Mouse (Mus musculus): ENCODE data around the gene Cnih2.
A peak's percentile ranks its signal among the peaks of the same experiment; 100 is the strongest.

Gene Cnih2

GRCm38 (mm10) chr19:5068570-5069234 lies 29.6 kb downstream of the Cnih2 start:
- no peak for DNase-seq (ENCODE audit: inconsistent age in 2 of 2, low spot score in 1 of 2)

GRCm38 (mm10) chr19:5067867-5068569 lies 30.3 kb downstream of the Cnih2 start, which contains the start of gene Cd248:
TSS of gene Cd248 (plus strand) at chr19:5068078.
- DNase-seq (ENCODE audit: inconsistent age in 2 of 2, low spot score in 1 of 2) = peak in 1 of 2 experiments; percentile 65

- DNase-seq (ENCODE audit: inconsistent age in 2 of 2, low spot score in 1 of 2) = peak in 1 of 2 experiments; percentile 38
Observed at GRCm38 (mm10) chr19:5067040-5067799, 31.1 kb downstream of the Cnih2 start.

DNA sequence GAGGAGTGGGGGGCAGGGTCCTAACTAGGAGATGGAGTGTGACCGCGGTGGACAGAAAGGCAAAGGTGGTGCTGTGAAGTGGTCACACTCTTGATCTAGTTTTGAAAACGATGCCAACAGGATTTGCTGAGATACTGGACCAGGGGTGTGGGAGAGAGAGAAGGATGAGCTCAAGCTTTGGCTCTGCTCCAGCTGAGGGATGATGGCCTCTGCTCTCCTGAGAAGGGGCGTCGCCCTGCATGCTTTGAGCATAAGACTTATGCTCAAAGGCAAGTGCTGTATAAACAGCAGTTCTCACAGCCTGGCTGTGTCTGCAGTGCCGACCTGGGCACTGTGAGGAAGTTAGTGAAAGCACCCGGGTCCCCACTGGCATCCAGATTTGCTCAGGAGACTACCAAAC lies 33.2 kb downstream of the Cnih2 start:
- DNase-seq (ENCODE audit: inconsistent age in 2 of 2, low spot score in 1 of 2) = no peak

DNA sequence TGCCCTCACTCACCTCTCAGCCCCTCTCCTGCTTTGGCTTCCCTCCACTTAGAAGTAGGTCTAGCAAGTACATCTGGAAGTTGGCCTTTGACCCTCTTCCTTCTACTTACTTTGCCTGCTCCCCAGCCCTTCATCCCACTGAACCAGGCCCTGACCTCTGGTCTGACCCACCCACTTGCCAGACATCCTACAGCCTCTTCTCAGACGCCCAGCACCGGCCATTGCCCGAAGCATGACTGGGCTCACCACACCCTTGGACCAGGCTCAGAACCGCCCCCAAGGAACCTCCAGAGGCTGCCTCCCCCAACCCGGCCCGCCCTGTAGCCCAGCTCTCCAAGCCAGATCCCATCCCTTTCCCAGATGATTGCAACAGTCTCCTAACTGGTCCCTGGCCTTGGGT lies 35.9 kb downstream of the Cnih2 start:
- DNase-seq (ENCODE audit: inconsistent age in 2 of 2, low spot score in 1 of 2) = no peak

- no peak for DNase-seq (ENCODE audit: inconsistent age in 2 of 2, low spot score in 1 of 2)
Observed at GRCm38 (mm10) chr19:5062041-5062440, 36.3 kb downstream of the Cnih2 start.

DNA sequence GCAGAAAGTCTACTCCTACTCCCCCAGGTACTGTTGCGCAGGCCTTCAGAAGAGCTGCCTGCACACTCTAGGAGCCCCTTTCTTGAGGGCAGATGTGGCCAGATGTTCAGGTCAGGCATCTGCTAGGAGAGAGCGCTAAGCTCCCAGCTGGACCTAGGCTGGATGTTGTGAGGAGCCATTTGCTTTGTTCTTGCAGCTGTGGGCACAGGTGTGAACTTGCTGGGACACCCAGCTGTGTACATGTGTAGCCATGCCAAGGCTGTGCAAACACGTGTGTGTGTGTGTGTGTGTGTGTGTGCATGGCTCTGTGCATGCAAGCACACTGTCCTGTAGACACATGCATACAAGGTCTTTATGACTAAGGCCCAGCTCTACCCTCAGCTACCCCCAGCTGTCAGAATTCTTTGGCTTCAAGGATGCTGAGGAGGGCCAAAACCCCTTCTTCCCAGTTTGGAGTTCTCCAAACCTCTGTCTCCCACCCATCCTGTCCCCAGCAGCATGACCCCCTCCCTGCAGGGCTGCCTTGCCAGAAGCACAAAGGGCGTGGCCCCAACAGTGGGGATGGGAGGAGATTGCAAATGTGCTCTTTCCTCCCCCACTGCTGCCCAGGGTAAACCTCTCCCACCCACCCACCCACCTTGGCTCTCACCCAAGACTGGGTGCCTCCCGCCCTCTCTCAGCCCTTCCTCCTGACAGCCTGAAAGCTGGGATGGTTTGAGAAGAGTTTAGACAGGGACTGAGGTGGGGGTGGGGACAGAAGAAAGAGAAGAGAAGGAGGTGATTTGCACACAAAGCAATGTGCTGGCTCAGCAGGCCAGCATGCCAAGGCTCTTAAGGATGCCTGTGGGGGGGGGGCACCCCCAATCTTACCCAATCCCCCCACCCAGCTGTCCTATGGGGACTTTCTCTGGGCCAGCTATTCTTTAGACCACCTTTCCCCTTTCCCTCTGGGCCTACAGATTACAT lies 37.7 kb downstream of the Cnih2 start:
- DNase-seq (ENCODE audit: inconsistent age in 2 of 2, low spot score in 1 of 2) = no peak

DNA sequence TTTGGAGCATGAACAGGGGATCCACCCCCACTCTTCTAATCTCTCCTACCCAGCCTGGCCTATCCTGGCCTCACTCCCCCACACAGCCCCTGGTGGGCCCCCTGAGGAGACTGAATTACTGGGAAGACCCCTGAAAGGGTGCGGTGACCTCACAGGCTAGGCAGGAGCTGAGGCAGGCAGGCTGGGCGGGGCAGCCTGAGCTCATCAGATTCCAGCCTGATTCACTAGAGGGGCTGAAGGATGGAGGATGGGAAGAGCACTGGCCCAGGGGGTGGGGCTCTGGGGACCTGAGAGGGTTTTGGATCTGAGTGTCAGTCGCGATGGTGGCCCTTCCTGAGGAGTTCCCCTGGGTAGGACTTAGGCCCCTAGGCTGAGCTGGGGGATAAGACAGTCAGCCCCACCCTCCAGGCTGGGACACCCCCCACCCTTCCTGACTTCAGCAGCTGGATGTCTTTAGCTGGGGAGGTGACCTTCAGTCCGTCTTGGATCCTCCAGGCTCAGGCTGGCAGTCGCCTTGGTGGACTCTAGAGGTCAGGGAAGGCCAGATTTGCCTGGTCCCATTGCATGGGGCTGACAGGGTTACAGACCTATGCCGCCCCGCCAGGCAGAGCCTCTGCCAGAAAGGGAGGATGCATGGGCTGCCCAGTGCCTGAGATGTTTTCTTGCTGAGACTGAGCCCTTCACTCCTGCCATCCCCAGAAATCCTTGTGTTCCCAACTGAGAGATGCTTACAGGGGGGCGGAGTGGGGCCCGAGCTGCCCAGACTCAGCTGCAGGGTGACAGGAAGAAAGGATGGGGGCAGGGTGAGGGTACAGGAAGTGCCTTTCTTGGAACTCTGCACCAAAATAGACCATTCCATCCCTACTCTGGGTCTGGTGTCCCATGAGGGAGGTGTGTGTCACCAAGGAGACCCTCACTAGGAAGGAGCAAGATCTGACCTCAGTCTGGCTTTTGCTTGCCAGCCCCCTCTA lies 39.2 kb downstream of the Cnih2 start:
- DNase-seq (ENCODE audit: inconsistent age in 2 of 2, low spot score in 1 of 2) = no peak

DNA sequence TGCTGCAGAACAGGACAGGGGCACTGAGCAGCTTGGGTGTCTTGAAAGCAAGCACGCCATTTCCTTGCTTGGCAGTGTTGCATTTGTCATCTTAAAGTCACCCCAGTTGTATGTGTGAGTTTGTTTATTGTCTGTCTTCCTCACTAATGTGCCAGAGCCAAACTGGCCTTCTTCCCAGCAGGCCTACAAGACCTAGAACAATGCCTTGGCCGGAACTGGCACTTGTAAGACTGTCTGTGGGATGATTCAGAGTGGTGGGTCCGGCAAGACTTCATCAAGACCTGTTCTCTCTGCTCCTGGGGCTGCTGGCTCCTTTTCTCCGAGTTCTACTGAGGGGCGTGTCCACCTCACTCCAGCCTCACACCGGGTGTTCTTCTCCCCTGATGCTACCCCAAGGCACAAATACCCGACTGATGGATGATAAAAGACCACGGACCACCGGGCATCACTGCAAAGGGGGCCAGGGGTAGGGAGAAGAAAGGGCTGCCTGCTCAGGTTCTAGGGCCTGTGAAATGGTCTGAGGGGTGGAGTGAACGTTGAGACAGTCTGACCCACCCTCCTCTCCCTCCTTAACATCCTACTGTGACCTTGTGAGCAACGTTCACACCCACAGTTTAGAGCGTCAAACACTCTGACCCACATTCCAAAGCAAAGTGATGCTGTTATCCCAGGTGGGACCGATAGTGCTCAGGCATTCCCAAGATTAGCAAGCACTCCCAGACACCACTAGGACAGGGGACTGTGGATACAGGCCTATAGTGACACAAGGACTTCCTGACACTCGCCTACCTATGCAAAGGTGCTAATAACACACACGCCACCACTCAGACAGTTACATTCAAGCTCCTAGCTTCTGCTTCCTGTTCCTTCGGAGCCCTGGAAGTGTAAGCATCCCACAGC lies 40.2 kb downstream of the Cnih2 start:
- no peak for DNase-seq (ENCODE audit: inconsistent age in 2 of 2, low spot score in 1 of 2)

- DNase-seq (ENCODE audit: inconsistent age in 2 of 2, low spot score in 1 of 2) = peak in 1 of 2 experiments; percentile 61
Observed at GRCm38 (mm10) chr19:5056251-5056650, 42.1 kb downstream of the Cnih2 start.

DNA sequence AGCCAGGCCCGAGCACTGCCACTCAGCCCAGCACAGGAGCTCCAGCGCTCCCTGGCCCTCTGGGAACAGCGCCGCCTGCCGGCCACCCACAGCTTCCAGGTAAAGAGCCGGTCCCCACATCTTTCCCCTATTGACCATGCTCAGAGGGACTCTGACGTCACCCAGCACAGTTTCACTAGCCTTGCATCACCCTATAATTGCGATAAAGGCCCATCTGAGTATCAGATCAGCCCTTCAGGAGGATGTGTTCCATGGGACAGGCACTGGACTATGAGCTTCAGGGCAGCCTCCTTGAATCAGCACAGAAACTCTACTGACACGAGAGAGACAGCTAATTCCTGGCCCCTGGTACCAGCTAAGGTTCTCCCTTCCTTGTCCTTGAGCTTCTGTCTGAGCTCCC lies 44.4 kb downstream of the Cnih2 start:
- DNase-seq (ENCODE audit: inconsistent age in 2 of 2, low spot score in 1 of 2) = peak; percentile 57 to 82

DNA sequence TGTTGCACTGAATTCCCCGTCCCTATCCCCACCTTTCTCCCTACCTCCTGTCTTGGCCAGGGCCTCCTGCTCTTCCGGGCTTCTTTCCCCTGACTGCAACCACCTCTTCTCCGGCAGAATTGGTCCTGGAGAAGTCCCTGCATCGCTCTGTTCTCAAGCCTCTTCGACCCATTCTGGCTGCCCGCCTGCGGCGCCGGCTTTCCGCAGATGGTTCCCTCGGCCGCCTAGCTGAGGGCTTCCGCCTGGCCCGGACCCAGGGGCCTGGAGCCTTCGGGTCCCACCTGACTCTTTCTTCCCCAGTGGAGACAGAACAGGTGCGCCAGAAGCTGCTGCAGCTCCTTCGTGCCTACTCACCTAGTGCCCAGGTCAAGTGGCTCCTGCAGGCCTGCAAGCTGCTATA lies 45.5 kb downstream of the Cnih2 start:
- DNase-seq (ENCODE audit: inconsistent age in 2 of 2, low spot score in 1 of 2) = no peak

- no peak for DNase-seq (ENCODE audit: inconsistent age in 2 of 2, low spot score in 1 of 2)
Observed at GRCm38 (mm10) chr19:5052166-5052822, 46.0 kb downstream of the Cnih2 start.

DNA sequence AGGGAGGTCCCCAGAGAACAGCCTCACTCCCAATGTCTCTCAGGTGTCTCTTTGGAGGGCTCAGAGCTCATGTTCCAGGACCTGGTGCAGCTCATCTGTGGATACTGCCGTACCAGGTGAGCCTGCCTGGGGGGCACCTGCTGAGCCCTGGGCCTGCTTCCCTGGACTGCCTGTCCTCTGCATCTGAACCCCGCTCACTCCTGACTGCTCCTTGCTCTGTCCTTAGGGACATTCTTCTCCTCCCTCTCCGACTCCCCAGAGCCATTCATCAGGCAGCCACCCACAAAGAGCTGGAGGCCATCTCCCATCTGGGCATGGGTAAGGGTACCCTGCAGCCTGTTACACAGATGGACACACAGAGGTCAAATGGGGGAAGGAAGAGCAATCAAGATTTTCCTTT lies 46.8 kb downstream of the Cnih2 start:
- DNase-seq (ENCODE audit: inconsistent age in 2 of 2, low spot score in 1 of 2) = peak in 1 of 2 experiments; percentile 33

- peak in 1 of 2 experiments; percentile 48 for DNase-seq (ENCODE audit: inconsistent age in 2 of 2, low spot score in 1 of 2)
Observed at GRCm38 (mm10) chr19:5051031-5051430, 47.3 kb downstream of the Cnih2 start.

DNA sequence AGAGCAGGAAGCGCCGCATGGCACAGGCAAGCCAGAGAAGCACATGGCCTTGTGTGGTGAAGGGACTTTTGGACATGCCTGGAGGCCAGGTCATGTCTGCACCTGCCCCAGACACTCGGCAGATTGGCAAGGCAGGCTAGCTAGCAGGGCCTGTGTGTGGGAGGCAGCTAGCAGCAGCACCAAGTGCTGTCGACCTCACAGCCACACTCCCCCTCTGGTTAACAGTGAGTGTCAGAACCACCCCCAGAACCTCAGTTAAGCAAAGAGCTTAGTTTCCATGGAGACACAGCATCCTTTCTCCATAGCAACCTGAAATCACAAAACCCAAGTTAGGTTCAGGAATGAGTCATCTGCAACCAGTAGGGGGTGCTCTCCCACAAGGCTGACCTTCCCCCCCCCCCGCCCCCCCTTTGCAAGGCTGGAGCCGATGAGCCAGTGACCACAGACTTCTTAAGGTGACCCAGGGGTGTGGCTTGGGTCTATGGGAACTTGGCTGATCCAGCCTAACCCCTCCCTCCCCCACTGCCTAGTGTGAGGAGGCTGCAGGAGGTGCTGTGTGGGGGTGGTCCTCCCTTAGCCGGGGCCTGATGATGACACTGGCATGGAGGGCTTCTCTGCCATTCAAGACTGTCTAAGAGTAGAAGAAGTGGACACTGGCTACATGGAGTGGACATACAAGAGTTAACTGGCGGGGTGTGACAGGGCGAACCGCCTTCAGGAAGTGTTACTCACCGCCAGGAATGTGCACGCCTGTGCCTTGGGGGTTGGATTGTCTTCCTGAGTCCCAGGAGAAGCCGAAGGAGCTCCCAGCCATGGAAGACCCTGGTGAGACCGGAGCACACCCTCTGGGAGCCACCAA lies 48.0 kb downstream of the Cnih2 start, which contains the start of gene Rin1:
Gene Rin1 (plus strand): TSS at position 435 of the 859 bp plus-strand sequence.
- DNase-seq (ENCODE audit: inconsistent age in 2 of 2, low spot score in 1 of 2) = peak; percentile 82 to 92

DNA sequence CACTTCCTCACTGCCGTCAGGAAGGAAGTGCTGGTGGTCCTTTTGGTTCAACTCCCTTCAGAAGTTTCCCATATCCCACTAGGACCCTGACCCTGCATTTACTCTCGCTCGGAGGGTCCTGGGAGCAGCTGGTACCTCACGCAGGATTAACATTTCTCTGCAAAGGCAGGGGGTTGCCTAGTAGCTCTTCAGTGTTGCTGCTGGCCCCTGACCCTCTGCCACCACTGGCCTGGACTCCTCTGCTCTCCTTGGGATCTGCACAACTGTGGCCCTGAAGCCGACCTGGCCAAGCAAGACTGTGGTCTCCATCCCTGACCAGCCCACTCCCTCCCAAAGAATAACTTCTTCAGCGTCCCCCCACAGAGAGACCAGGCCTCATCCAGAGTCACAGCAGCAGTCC lies 49.0 kb downstream of the Cnih2 start:
- no peak for DNase-seq (ENCODE audit: inconsistent age in 2 of 2, low spot score in 1 of 2)

Measured in adrenal gland, adult (tissue).